Mouse (Mus musculus) MEL (cell line): ENCODE measurements around the gene Slc25a15. TPM values are rescaled to one million over a fixed set of nuclear protein-coding genes. Genes with fewer than 3 reads are reported as not detected.

Experiments
- DNase-seq: peaks from one replicate; pipeline ENCODE4 v3.0.0; 2011; ENCODE audit warnings: low read depth, low spot score
- H3K27ac ChIP-seq: 2 replicates; pipeline ENCODE4 v1.5.1; 2012; ENCODE audit warnings: low read depth, mild to moderate bottlenecking, control low read depth, low read length, moderate library complexity; ENCODE audit not compliant: control insufficient read depth
- H3K27me3 ChIP-seq, 2 experiments: fragments of 150-350 bp in 1 of 2; sonication (generic) in 1 of 2; 2 replicates each; pipeline ENCODE4 v1.6.1; 2012; ENCODE audit warnings: low read length in 2 of 2, mild to moderate bottlenecking in 2 of 2, improper control_type of control experiment in 1 of 2, moderate library complexity in 1 of 2; ENCODE audit not compliant: insufficient read depth in 2 of 2, control insufficient read depth in 1 of 2
- H3K36me3 ChIP-seq, 2 experiments: 2 replicates each; pipeline ENCODE4 v1.6.1; 2012 to 2014; ENCODE audit warnings: low read length in 2 of 2, improper control_type of control experiment in 1 of 2, inconsistent platforms in 1 of 2, mild to moderate bottlenecking in 1 of 2; ENCODE audit not compliant: insufficient read depth in 2 of 2, control insufficient read depth in 1 of 2
- H3K4me1 ChIP-seq, 2 experiments: fragments of 150-350 bp in 1 of 2; sonication (generic) in 1 of 2; 2 replicates each; pipeline ENCODE4 v1.6.1; 2012; ENCODE audit warnings: low read length in 2 of 2, improper control_type of control experiment in 1 of 2, mild to moderate bottlenecking in 1 of 2; ENCODE audit not compliant: insufficient read depth in 2 of 2, control insufficient read depth in 1 of 2
- H3K4me3 ChIP-seq, 2 experiments: fragments of 150-350 bp in 1 of 2; sonication (generic) in 1 of 2; 2 replicates each; pipeline ENCODE4 v1.5.1; 2012; ENCODE audit warnings: low read depth in 2 of 2, low read length in 2 of 2, mild to moderate bottlenecking in 2 of 2, moderate library complexity in 2 of 2, control low read depth in 1 of 2, improper control_type of control experiment in 1 of 2; ENCODE audit not compliant: control insufficient read depth in 1 of 2, insufficient read depth in 1 of 2
- H3K79me2 ChIP-seq: 2 replicates; pipeline ENCODE4 v1.6.1; 2012; ENCODE audit warnings: mild to moderate bottlenecking, low read length, moderate library complexity; ENCODE audit not compliant: control insufficient read depth, poor library complexity, insufficient read depth
- H3K9ac ChIP-seq: 2 replicates; pipeline ENCODE4 v1.6.1; 2012; ENCODE audit warnings: low read depth, mild to moderate bottlenecking, control low read depth, low read length, moderate library complexity; ENCODE audit not compliant: control insufficient read depth, poor library complexity, severe bottlenecking
- H3K9me3 ChIP-seq: fragments of 150-350 bp; sonication (generic); replicated peaks from 2 replicates; pipeline ENCODE4 v1.6.1; 2012; ENCODE audit warnings: mild to moderate bottlenecking, low read length, improper control_type of control experiment, moderate library complexity; ENCODE audit not compliant: insufficient read depth
- CTCF ChIP-seq, 3 experiments: IDR thresholded peaks in 2 of 3; conservative IDR thresholded peaks in 1 of 3; 2 replicates each; pipeline ENCODE4 v1.5.1; 2011 to 2012; ENCODE audit warnings: low read length in 3 of 3, low read depth in 2 of 3, mild to moderate bottlenecking in 2 of 3, improper control_type of control experiment in 1 of 3, inconsistent platforms in 1 of 3, mixed read lengths in 1 of 3, moderate library complexity in 1 of 3; ENCODE audit not compliant: control insufficient read depth in 1 of 3, insufficient read depth in 1 of 3, poor library complexity in 1 of 3, severe bottlenecking in 1 of 3
- E2F4 ChIP-seq: IDR thresholded peaks from 2 replicates; pipeline ENCODE4 v1.6.1; 2011; ENCODE audit warnings: low read depth, low read length, improper control_type of control experiment, borderline replicate concordance
- ELF1 ChIP-seq: IDR thresholded peaks from 2 replicates; pipeline ENCODE4 v1.6.1; 2014; ENCODE audit warnings: low read depth, mild to moderate bottlenecking, inconsistent platforms, low read length, improper control_type of control experiment, moderate library complexity
- GATA1 ChIP-seq: IDR thresholded peaks from 2 replicates; pipeline ENCODE4 v1.6.1; 2011; ENCODE audit warnings: low read depth, low read length, improper control_type of control experiment
- MYC ChIP-seq: IDR thresholded peaks from 2 replicates; pipeline ENCODE4 v1.6.1; 2011; ENCODE audit warnings: low read depth, mild to moderate bottlenecking, low read length, improper control_type of control experiment, moderate library complexity
- RAD21 ChIP-seq: IDR thresholded peaks from 2 replicates; pipeline ENCODE4 v1.6.1; 2011; ENCODE audit warnings: mild to moderate bottlenecking, low read depth, low read length, improper control_type of control experiment
- RCOR1 ChIP-seq: IDR thresholded peaks from 2 replicates; pipeline ENCODE4 v1.6.1; 2012; ENCODE audit warnings: low read depth, mild to moderate bottlenecking, inconsistent platforms, low read length, improper control_type of control experiment
- SMC3 ChIP-seq: IDR thresholded peaks from 2 replicates; pipeline ENCODE4 v1.6.1; 2011; ENCODE audit warnings: low read depth, low read length, improper control_type of control experiment
- TCF12 ChIP-seq: IDR thresholded peaks from 2 replicates; pipeline ENCODE4 v1.6.1; 2014; ENCODE audit warnings: low read depth, mild to moderate bottlenecking, inconsistent platforms, low read length, improper control_type of control experiment, moderate library complexity
- ZC3H11A ChIP-seq: IDR thresholded peaks from 2 replicates; pipeline ENCODE4 v1.6.1; 2012; ENCODE audit warnings: low read depth, mild to moderate bottlenecking, inconsistent platforms, low read length, improper control_type of control experiment
- polyA plus RNA-seq, 2 experiments: library from polyadenylated mRNA; stranded (reverse) in 1 of 2; unstranded in 1 of 2; fragments of >175 nt in 1 of 2; fragments of >200 nt in 1 of 2; gene quantifications; 2 replicates each; pipeline versions ENCODE4 v1.2.1 to v1.2.4; 2012; ENCODE audit warnings: low replicate concordance in 2 of 2, low read depth in 1 of 2; ENCODE audit not compliant: insufficient read length in 2 of 2, insufficient read depth in 1 of 2, missing spikeins in 1 of 2
- total RNA-seq: library from RNA; depleted of rRNA; stranded (reverse); fragments of 300-350 nt; gene quantifications from 2 replicates; pipeline ENCODE4 v1.2.3, GENCODE M21; 2012

Gene Slc25a15
- total and polyA plus RNA-seq, 3 experiments: 11.4 to 21.7 TPM; not detected in 1

DNA sequence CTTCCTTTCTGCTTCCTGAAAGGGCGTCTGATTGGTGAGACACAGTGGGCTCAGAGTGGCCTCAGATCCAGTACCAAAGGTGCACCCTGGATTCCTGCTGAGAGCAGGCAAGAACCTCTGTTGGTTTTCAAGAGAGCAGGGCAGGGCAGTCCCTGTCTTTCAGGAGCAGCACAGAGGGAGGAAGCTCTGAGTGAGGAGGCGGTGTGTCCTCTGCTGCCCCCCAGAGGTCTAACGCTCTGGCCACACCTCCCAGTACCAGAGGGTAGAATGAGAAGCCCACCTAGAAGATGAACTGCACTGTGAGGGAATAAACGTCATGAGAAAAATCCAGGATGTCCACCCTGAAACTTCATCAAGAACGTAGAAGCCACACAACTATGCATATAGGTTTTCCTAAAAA is 21.5 kb downstream of the Slc25a15 start:
- no peaks in the 10 kb centered on the region for H3K9me3 ChIP-seq
- no peaks in the 10 kb centered on the region for H3K4me1 ChIP-seq
- no peak overlapping the region for H3K4me3 ChIP-seq
- H3K27ac ChIP-seq: no peak overlapping the region
- H3K27me3 ChIP-seq: no peaks in the 10 kb centered on the region
- TF ChIP-seq RAD21 (peak; percentile 48), CTCF (IDR thresholded peaks at IDR 0.05 in 2 of 3, conservative IDR thresholded peaks at IDR 0.05 in 1 of 3; ENCODE audit: control insufficient read depth in 1 of 3, insufficient read depth in 1 of 3, low read depth in 2 of 3, low read length in 3 of 3, poor library complexity in 1 of 3, severe bottlenecking in 1 of 3) (peak; percentile 58 to 75 (median 69)), E2F4 (no peak), SMC3 (peak; percentile 43)
- H3K36me3 ChIP-seq: no peaks in the 10 kb centered on the region
- no peak overlapping the region for H3K9ac ChIP-seq
- no peaks in the 10 kb centered on the region for H3K79me2 ChIP-seq
- peak; percentile 56 for DNase-seq

DNA sequence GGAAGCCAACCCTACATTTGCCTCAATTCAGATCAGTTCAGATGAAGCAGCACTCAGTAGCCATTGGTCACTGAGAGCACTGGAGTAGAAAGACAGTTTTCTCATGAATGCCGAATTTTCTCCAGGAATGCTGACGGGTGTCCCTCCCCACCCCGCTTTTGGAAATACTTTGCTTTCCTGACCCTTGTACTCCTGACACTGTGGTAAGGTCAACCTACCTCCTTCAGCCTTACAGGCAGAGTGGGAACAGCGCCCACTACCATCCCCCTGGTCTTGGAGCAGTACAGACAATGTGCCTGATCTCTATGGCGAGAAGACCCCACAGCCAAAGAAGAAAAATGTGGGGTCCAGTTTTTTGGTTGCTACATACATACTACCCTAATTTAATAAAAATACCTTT is 22.1 kb downstream of the Slc25a15 start:
- no peak for DNase-seq
- H3K36me3 ChIP-seq: no peaks in the 10 kb centered on the region
- H3K9ac ChIP-seq: no peak overlapping the region
- TF ChIP-seq SMC3 (no peak), ZC3H11A (no peak), E2F4 (no peak)
- no peaks in the 10 kb centered on the region for H3K79me2 ChIP-seq
- H3K4me1 ChIP-seq: no peaks in the 10 kb centered on the region
- no peak overlapping the region for H3K4me3 ChIP-seq
- no peak overlapping the region for H3K27ac ChIP-seq
- H3K27me3 ChIP-seq: no peaks in the 10 kb centered on the region
- no peaks in the 10 kb centered on the region for H3K9me3 ChIP-seq

DNA sequence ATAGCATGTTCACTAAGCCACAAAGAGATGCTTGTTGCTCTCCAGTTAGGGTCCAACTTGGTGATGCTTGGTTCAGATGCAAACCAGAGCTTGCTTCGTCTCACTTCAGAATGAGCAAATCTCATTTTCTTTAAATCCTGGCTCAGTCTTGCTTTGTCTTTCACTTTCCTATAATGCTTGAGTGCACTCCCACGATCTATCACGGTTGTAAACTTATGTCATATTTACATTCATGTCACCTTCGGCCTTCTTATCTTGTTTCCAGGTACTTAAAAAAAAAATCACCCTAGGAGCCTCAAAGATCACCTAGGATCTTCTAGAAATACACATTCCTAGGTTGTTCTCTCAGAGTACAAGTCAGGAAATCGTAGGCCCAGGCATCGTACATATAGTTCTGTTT is 38.5 kb downstream of the Slc25a15 start:
- DNase-seq: no peak
- no peaks in the 10 kb centered on the region for H3K9me3 ChIP-seq
- H3K36me3 ChIP-seq: no peaks in the 10 kb centered on the region
- no peak for TF ChIP-seq ELF1
- TF ChIP-seq MYC: no peak
- no peak for TF ChIP-seq RCOR1
- no peak for TF ChIP-seq TCF12
- no peak for TF ChIP-seq E2F4
- no peak for TF ChIP-seq GATA1
- H3K27ac ChIP-seq: no peak overlapping the region
- peaks cover 0 to 1% of the 10 kb centered on the region in 2 experiments; a peak in 2 of 4 replicates for H3K27me3 ChIP-seq
- H3K79me2 ChIP-seq: no peaks in the 10 kb centered on the region; the same call in 1 of the 2 replicates
- H3K9ac ChIP-seq: no peak overlapping the region
- no peak overlapping the region for H3K4me3 ChIP-seq
- no peaks in the 10 kb centered on the region for H3K4me1 ChIP-seq
